Mouse (Mus musculus) kidney, embryonic 16.5 days (tissue): ENCODE results near the gene Pfpl. TPM values are rescaled to one million over a fixed set of nuclear protein-coding genes. Genes with fewer than 3 reads are reported as not detected.

Experiments
- ATAC-seq: fragments of 200-750 bp; cut with Nextera tagmentation; 2 replicates; pipeline ENCODE4 v1.8.0; 2017; ENCODE audit warnings: moderate TSS enrichment; ENCODE audit not compliant: low FRiP score, low TSS enrichment
- H3K27ac ChIP-seq: fragments of 300-500 bp; sonication (generic); 2 replicates; pipeline ENCODE4 v1.5.1; 2014; ENCODE audit warnings: low read length
- H3K27me3 ChIP-seq: fragments of 300-500 bp; sonication (generic); 2 replicates; pipeline ENCODE4 v1.6.1; 2014; ENCODE audit warnings: low read length, control low read depth, mixed read lengths; ENCODE audit not compliant: insufficient read depth
- H3K36me3 ChIP-seq: fragments of 300-500 bp; sonication (generic); 2 replicates; pipeline ENCODE4 v1.6.1; 2014; ENCODE audit warnings: low read length, control low read depth, mixed read lengths; ENCODE audit not compliant: insufficient read depth
- H3K4me1 ChIP-seq: fragments of 300-500 bp; sonication (generic); 2 replicates; pipeline ENCODE4 v1.6.1; 2014; ENCODE audit warnings: low read length, control low read depth, mixed read lengths; ENCODE audit not compliant: insufficient read depth
- H3K4me2 ChIP-seq: fragments of 300-500 bp; sonication (generic); replicated peaks from 2 replicates; pipeline ENCODE4 v1.6.1; 2014; ENCODE audit warnings: low read depth, low read length
- H3K4me3 ChIP-seq: fragments of 300-500 bp; sonication (generic); 2 replicates; pipeline ENCODE4 v1.5.1; 2014; ENCODE audit warnings: mild to moderate bottlenecking, low read length
- H3K9ac ChIP-seq: fragments of 300-500 bp; sonication (generic); replicated peaks from 2 replicates; pipeline ENCODE4 v1.6.1; 2014; ENCODE audit warnings: low read length
- H3K9me3 ChIP-seq: fragments of 300-500 bp; sonication (generic); 2 replicates; pipeline ENCODE4 v1.6.1; 2016; ENCODE audit warnings: low read length, control low read depth
- WGBS: fragments of 180-500 bp; shearing (Covaris S2); extraction: QIAGEN DNeasy Blood & Tissue Kit; methylation state at CpG from one replicate; pipeline ENCODE4 v1.1.7; 2014; 5-methylcytosine and 5-hydroxymethylcytosine counted together
- polyA plus RNA-seq: library from polyadenylated mRNA; unstranded; fragments of >200 nt; fragmentation: Nextera tagmentation; extraction: Ambion mirVana; gene quantifications from 2 replicates; pipeline ENCODE4 v1.2.1, GENCODE M21; 2015

Pfpl gene
- polyA plus RNA-seq, 1 experiment from 2014 or later: not detected

GRCm38 (mm10) chr19:12435750-12436524, 8.2 kb downstream of the Pfpl start:
- H3K4me2 ChIP-seq: no peak overlapping the region
- no peaks in the 10 kb centered on the region for H3K4me1 ChIP-seq
- no peaks in the 10 kb centered on the region for H3K36me3 ChIP-seq
- no peaks in the 10 kb centered on the region for H3K9me3 ChIP-seq
- H3K9ac ChIP-seq: no peak overlapping the region
- no peaks in the 10 kb centered on the region for H3K27me3 ChIP-seq
- H3K27ac ChIP-seq: no peak overlapping the region
- 81% methylated on average over 4 of the region's 4 CpGs for WGBS
- no peak overlapping the region for H3K4me3 ChIP-seq
- no peak for ATAC-seq

- no peak overlapping the region for H3K9ac ChIP-seq
- no peak overlapping the region for H3K4me2 ChIP-seq
- H3K4me1 ChIP-seq: no peaks in the 10 kb centered on the region
- WGBS: 50% methylated on average over 1 of the region's 1 CpGs
- no peaks in the 10 kb centered on the region for H3K36me3 ChIP-seq
- H3K9me3 ChIP-seq: no peaks in the 10 kb centered on the region
- no peaks in the 10 kb centered on the region for H3K27me3 ChIP-seq
- H3K4me3 ChIP-seq: no peak overlapping the region
- no peak overlapping the region for H3K27ac ChIP-seq
- ATAC-seq: no peak
Observed at GRCm38 (mm10) chr19:12439581-12439980, 11.9 kb downstream of the Pfpl start.

GRCm38 (mm10) chr19:12440103-12440725, 12.5 kb downstream of the Pfpl start:
- no peaks in the 10 kb centered on the region for H3K36me3 ChIP-seq
- no peaks in the 10 kb centered on the region for H3K4me1 ChIP-seq
- no peaks in the 10 kb centered on the region for H3K27me3 ChIP-seq
- no peak overlapping the region for H3K4me3 ChIP-seq
- H3K4me2 ChIP-seq: no peak overlapping the region
- no peak overlapping the region for H3K27ac ChIP-seq
- no peak overlapping the region for H3K9ac ChIP-seq
- WGBS: 83% methylated on average over 5 of the region's 5 CpGs
- no peak for ATAC-seq
- H3K9me3 ChIP-seq: no peaks in the 10 kb centered on the region

- Histone ChIP-seq H3K36me3 (no peaks in the 10 kb centered on the region), H3K4me3 (no peak overlapping the region), H3K4me1 (no peaks in the 10 kb centered on the region), H3K27me3 (no peaks in the 10 kb centered on the region), H3K9ac (no peak overlapping the region), H3K4me2 (no peak overlapping the region), H3K27ac (no peak overlapping the region), H3K9me3 (no peaks in the 10 kb centered on the region)
- no peak for ATAC-seq
- WGBS: 75% methylated on average over 4 of the region's 4 CpGs
Observed at GRCm38 (mm10) chr19:12442560-12442959, 14.9 kb downstream of the Pfpl start.

- Histone ChIP-seq H3K4me2 (no peak overlapping the region), H3K27me3 (no peaks in the 10 kb centered on the region), H3K9ac (no peak overlapping the region), H3K4me3 (no peak overlapping the region), H3K9me3 (no peaks in the 10 kb centered on the region), H3K36me3 (no peaks in the 10 kb centered on the region), H3K4me1 (no peaks in the 10 kb centered on the region), H3K27ac (no peak overlapping the region)
- ATAC-seq: no peak
- WGBS: 81% methylated on average over 3 of the region's 3 CpGs
Observed at GRCm38 (mm10) chr19:12445014-12445413, 17.3 kb downstream of the Pfpl start.

GRCm38 (mm10) chr19:12457401-12458066, 29.8 kb downstream of the Pfpl start:
- H3K9ac ChIP-seq: no peak overlapping the region
- no peaks in the 10 kb centered on the region for H3K27me3 ChIP-seq
- no peaks in the 10 kb centered on the region for H3K4me1 ChIP-seq
- ATAC-seq: peak; percentile 46; the same call in 1 of the 2 replicates
- H3K36me3 ChIP-seq: no peaks in the 10 kb centered on the region
- H3K27ac ChIP-seq: 0 out of 2 replicates have a peak overlapping the region, but pooled peaks have one; percentile 1
- WGBS: 35% methylated on average over 12 of the region's 12 CpGs
- peak overlapping the region; percentile 38 for H3K4me2 ChIP-seq
- 0 out of 2 replicates have a peak overlapping the region, but pooled peaks have one; percentile 12 for H3K4me3 ChIP-seq
- H3K9me3 ChIP-seq: no peaks in the 10 kb centered on the region

- H3K27me3 ChIP-seq: no peaks in the 10 kb centered on the region
- no peaks in the 10 kb centered on the region for H3K9me3 ChIP-seq
- no peaks in the 10 kb centered on the region for H3K36me3 ChIP-seq
- no peak overlapping the region for H3K27ac ChIP-seq
- H3K4me1 ChIP-seq: no peaks in the 10 kb centered on the region
- no peak for ATAC-seq
- no peak overlapping the region for H3K9ac ChIP-seq
- 56% methylated on average over 4 of the region's 4 CpGs for WGBS
- H3K4me2 ChIP-seq: no peak overlapping the region
- H3K4me3 ChIP-seq: no peak overlapping the region
Observed at GRCm38 (mm10) chr19:12459516-12459915, 31.8 kb downstream of the Pfpl start.

- ATAC-seq: no peak
- no peak within 1 kb of the TSS for H3K9ac ChIP-seq
- no peaks in the 10 kb centered on the region for H3K9me3 ChIP-seq
- no peaks in the 10 kb centered on the region for H3K36me3 ChIP-seq
- no peak within 1 kb of the TSS for H3K27ac ChIP-seq
- H3K4me1 ChIP-seq: no peaks in the 10 kb centered on the region
- H3K4me2 ChIP-seq: no peak within 1 kb of the TSS
- 77% methylated on average over 11 of the region's 11 CpGs for WGBS
- H3K4me3 ChIP-seq: no peak within 1 kb of the TSS
- no peaks in the 10 kb centered on the region for H3K27me3 ChIP-seq
Observed at GRCm38 (mm10) chr19:12460282-12461249, 32.9 kb downstream of the Pfpl start, which contains the start of gene Mpeg1. Gene Mpeg1, plus strand, starts transcription at chr19:12460779.
